Mouse (Mus musculus): Measurements from ENCODE around the gene Emilin1.

The Emilin1 gene

DNA sequence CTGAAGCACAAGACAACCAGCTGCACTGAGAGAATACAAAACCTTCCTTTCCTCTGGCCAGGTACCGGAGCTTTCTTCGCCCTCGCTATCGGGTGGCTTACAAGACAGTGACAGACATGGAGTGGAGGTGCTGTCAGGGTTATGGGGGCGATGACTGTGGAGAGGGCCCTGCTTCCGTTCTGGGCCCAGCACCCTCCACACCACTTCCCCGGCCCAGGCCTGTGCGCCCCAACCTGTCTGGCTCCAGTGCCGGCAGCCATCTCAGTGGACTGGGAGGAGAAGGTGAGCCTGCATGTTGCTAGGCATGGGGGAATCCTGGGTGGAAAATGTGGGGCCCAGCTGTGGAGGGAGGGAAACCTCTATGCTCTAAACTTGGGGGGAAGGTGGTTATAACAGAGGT lies 2.3 kb downstream of the Emilin1 start:
- Histone ChIP-seq H3K36me3 (ENCODE audit: control insufficient read depth, insufficient read depth, low read length, poor library complexity, severe bottlenecking) (no peaks in the 10 kb centered on the region), H3K27me3 (ENCODE audit: control insufficient read depth, insufficient read depth, low read length, poor library complexity, severe bottlenecking) (no peaks in the 10 kb centered on the region)
- no peak for DNase-seq (ENCODE audit: low read depth, low spot score)

- DNase-seq (ENCODE audit: low read depth, low spot score): peak; percentile 76
- Histone ChIP-seq H3K27me3 (ENCODE audit: control insufficient read depth, insufficient read depth, low read length, poor library complexity, severe bottlenecking) (no peaks in the 10 kb centered on the region), H3K36me3 (ENCODE audit: control insufficient read depth, insufficient read depth, low read length, poor library complexity, severe bottlenecking) (no peaks in the 10 kb centered on the region)
Measured at GRCm38 (mm10) chr5:30915974-30916433, 2.8 kb downstream of the Emilin1 start.

DNA sequence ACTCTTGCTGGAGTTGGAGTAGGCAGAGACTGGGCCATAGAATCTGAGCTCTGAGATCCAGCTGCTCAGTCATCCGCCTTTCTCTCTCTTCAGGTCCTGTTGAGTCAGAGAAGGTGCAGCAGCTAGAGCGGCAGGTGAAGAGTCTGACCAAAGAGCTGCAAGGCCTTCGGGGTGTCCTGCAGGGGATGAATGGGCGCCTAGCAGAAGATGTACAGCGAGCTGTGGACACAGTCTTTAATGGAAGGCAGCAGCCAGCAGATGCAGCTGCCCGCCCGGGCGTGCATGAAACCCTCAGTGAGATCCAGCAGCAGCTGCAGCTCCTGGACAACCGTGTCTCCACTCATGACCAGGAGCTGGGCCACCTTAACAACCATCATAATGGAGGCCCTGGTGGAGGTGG lies 3.6 kb downstream of the Emilin1 start:
- DNase-seq (ENCODE audit: low read depth, low spot score): no peak
- H3K27me3 ChIP-seq (ENCODE audit: control insufficient read depth, insufficient read depth, low read length, poor library complexity, severe bottlenecking): no peaks in the 10 kb centered on the region

DNA sequence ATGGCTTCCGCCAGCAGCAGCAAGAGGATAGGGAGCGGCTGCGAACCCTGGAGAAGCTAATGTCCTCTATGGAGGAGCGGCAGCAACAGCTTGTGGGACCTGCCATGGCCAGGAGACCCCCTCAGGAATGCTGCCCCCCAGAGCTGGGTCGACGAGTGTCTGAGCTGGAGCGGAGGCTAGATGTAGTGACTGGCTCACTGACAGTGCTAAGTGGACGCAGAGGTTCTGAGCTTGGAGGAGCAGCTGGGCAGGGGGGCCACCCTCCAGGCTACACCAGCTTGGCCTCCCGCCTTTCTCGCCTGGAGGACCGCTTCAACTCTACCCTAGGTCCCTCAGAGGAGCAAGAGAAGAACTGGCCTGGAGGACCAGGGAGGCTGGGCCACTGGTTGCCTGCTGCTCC lies 4.1 kb downstream of the Emilin1 start:
- no peak for DNase-seq (ENCODE audit: low read depth, low spot score)
- H3K36me3 ChIP-seq (ENCODE audit: control insufficient read depth, insufficient read depth, low read length, poor library complexity, severe bottlenecking): no peaks in the 10 kb centered on the region

More for the DNA sequence above, 3.6 kb downstream of the Emilin1 start:
- H3K36me3 ChIP-seq (ENCODE audit: control insufficient read depth, insufficient read depth, low read length, poor library complexity, severe bottlenecking): no peaks in the 10 kb centered on the region

DNA sequence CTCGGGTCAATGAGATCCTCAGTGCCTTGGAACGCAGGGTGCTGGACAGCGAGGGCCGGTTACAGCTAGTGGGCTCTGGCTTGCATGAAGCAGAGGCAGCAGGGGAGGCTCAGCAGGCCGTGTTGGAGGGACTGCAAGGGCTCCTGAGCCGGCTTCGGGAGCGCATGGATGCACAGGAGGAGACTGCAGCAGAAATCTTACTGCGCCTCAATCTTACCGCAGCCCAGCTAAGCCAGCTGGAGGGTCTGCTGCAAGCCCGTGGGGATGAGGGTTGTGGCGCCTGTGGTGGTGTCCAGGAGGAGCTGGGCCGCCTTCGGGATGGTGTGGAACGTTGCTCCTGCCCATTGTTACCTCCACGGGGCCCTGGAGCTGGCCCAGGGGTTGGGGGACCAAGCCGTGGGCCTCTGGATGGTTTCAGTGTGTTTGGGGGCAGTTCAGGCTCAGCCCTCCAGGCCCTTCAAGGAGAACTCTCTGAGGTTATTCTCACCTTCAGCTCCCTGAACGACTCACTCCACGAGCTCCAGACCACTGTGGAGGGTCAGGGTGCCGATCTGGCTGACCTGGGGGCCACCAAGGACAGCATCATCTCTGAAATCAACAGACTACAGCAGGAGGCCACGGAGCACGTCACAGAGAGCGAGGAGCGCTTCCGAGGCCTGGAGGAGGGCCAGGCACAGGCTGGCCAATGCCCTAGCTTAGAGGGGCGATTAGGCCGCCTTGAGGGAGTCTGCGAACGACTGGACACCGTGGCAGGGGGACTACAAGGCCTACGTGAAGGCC lies 4.9 kb downstream of the Emilin1 start:
- no peaks in the 10 kb centered on the region for H3K27me3 ChIP-seq (ENCODE audit: control insufficient read depth, insufficient read depth, low read length, poor library complexity, severe bottlenecking)
- no peaks in the 10 kb centered on the region for H3K36me3 ChIP-seq (ENCODE audit: control insufficient read depth, insufficient read depth, low read length, poor library complexity, severe bottlenecking)
- DNase-seq (ENCODE audit: low read depth, low spot score): no peak

More for the DNA sequence above, 4.1 kb downstream of the Emilin1 start:
- no peaks in the 10 kb centered on the region for H3K27me3 ChIP-seq (ENCODE audit: control insufficient read depth, insufficient read depth, low read length, poor library complexity, severe bottlenecking)

- no peak for DNase-seq (ENCODE audit: low read depth, low spot score)
- no peaks in the 10 kb centered on the region for H3K36me3 ChIP-seq (ENCODE audit: control insufficient read depth, insufficient read depth, low read length, poor library complexity, severe bottlenecking)
- H3K27me3 ChIP-seq (ENCODE audit: control insufficient read depth, insufficient read depth, low read length, poor library complexity, severe bottlenecking): no peaks in the 10 kb centered on the region
Measured at GRCm38 (mm10) chr5:30918691-30919090, 5.5 kb downstream of the Emilin1 start.

DNA sequence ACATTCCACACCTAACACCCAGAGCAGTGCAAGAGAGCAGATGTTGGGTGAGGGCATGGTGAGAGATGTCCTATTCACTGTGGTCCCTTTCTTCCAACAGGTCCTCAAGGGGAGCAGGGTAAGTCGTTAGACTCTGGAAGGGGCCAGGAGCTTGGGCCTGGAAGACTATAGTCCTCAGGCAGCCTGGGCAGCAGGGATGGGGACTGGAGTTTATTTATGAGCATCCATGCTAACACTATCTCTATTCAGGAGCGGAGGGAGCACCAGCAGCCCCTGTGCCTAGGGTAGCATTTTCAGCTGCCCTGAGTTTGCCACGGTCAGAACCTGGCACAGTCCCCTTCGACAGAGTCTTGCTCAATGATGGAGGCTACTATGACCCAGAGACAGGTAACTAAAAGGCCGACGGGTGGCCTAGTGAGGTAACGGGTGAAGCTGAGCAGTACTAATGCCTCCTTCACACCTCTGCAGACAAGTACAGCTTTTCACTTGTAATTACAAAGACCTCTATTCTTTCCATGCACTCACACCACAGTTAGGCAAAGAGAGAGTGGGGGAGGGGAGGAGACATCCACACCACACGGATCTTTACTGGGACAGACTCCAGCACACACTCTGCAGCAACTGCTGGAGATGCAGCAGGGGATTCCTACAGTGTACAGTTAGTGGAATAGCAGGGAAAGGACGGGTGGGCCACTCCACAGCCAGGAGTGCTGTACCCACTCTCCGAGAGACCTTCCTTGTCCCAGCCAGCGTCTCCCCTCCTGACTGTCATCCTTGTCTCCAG lies 6.8 kb downstream of the Emilin1 start:
- no peak for DNase-seq (ENCODE audit: low read depth, low spot score)
- Histone ChIP-seq H3K36me3 (ENCODE audit: control insufficient read depth, insufficient read depth, low read length, poor library complexity, severe bottlenecking) (no peaks in the 10 kb centered on the region), H3K27me3 (ENCODE audit: control insufficient read depth, insufficient read depth, low read length, poor library complexity, severe bottlenecking) (no peaks in the 10 kb centered on the region)

DNA sequence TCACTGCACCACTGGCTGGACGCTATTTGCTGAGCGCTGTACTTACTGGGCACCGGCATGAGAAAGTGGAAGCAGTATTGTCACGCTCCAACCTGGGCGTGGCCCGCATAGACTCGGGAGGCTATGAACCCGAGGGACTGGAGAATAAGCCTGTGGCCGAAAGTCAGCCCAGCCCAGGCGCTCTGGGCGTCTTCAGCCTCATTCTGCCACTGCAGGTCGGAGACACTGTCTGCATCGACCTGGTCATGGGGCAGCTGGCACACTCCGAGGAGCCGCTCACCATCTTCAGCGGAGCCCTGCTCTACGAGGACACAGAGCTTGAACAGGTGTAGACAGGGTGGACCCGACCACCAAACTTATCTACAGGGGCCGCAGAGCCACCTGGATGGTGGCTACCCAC lies 7.4 kb downstream of the Emilin1 start:
- H3K36me3 ChIP-seq (ENCODE audit: control insufficient read depth, insufficient read depth, low read length, poor library complexity, severe bottlenecking): no peaks in the 10 kb centered on the region
- no peak for DNase-seq (ENCODE audit: low read depth, low spot score)
- no peaks in the 10 kb centered on the region for H3K27me3 ChIP-seq (ENCODE audit: control insufficient read depth, insufficient read depth, low read length, poor library complexity, severe bottlenecking)

DNA sequence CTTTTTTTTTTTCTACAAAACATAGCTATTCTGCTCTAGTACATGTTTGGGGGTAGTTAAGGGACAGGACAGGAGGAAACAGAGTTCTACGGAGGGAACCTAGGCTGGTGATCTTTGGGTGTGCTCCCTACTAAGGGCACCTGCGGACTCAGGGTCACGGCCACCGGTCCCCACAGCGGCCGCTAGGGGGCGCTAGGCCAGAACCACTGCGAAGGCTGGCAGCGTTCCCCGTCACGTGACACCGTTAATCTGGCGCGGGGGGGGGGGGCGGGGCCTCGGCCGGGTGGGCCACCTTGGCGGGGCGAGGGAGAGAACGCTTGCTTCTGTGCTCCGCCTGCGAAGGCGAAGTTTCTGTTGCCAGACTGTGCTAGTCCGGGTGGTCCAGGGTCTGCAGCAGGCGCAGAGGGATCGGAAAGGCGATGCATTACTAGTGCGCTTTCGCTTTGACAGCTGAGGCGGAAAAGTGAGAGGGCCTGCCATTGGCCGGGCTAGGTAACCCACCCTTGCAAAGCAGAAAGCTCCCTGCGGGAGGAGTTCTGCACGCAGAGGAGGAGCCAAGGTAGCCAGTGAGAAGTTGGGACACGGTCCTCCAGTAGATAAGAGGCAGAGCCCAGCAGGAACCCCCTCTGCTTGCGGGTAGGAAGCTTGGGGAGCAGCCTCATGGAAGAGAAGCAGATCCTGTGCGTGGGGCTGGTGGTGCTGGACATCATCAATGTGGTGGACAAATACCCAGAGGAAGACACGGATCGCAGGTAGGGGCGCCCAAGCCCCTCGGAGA lies 8.2 kb downstream of the Emilin1 start, which contains the start of gene Khk:
Gene Khk (plus strand): TSS at position 176 of the 778 bp plus-strand sequence.
- Histone ChIP-seq H3K27me3 (ENCODE audit: control insufficient read depth, insufficient read depth, low read length, poor library complexity, severe bottlenecking) (no peaks in the 10 kb centered on the region), H3K36me3 (ENCODE audit: control insufficient read depth, insufficient read depth, low read length, poor library complexity, severe bottlenecking) (no peaks in the 10 kb centered on the region)
- peak; percentile 96 for DNase-seq (ENCODE audit: low read depth, low spot score)

GRCm38 (mm10) chr5:30922581-30923041 lies 9.4 kb downstream of the Emilin1 start:
- DNase-seq (ENCODE audit: low read depth, low spot score): no peak

DNA sequence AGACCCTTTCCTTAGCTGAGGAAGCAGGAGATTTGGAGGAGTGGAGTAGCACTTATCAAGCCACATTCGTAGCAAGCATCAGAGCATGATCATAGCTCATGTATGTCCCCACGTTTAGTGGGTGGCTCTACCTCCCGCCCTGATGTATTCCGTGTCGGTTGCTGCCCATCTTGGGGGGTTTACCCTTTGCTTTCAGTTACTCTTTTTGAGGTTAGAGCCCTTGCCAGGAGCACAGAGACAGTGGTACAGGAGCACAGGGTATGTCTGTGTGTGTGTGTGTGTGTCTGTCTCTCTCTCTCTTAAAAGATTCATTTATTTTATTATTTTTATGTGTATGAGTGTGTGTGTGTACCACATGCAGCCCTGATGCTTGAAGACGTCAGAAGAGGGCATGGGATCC lies 9.9 kb downstream of the Emilin1 start:
- H3K27me3 ChIP-seq (ENCODE audit: control insufficient read depth, insufficient read depth, low read length, poor library complexity, severe bottlenecking): no peaks in the 10 kb centered on the region
- no peaks in the 10 kb centered on the region for H3K36me3 ChIP-seq (ENCODE audit: control insufficient read depth, insufficient read depth, low read length, poor library complexity, severe bottlenecking)
- DNase-seq (ENCODE audit: low read depth, low spot score): no peak

More at GRCm38 (mm10) chr5:30922581-30923041, 9.4 kb downstream of the Emilin1 start:
- H3K27me3 ChIP-seq (ENCODE audit: control insufficient read depth, insufficient read depth, low read length, poor library complexity, severe bottlenecking): no peaks in the 10 kb centered on the region
- H3K36me3 ChIP-seq (ENCODE audit: control insufficient read depth, insufficient read depth, low read length, poor library complexity, severe bottlenecking): no peaks in the 10 kb centered on the region

DNA sequence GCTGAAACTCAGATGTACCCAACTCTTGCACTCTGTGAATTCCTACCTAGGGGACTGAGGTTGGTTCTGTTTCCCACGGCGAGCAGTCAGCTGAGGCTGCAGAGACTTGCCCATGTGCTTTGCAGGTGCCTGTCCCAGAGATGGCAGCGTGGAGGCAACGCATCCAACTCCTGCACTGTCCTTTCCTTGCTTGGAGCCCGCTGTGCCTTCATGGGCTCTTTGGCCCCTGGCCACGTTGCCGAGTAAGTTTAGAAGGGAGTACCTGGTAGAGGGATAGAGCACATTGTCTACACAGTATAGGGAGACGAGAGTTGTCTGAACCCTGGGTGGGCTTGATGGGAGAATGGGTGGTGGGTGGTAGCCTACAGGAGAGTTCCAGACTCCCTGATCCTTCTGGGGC lies 11.4 kb downstream of the Emilin1 start:
- no peak for DNase-seq (ENCODE audit: low read depth, low spot score)
- Histone ChIP-seq H3K27me3 (ENCODE audit: control insufficient read depth, insufficient read depth, low read length, poor library complexity, severe bottlenecking) (no peaks in the 10 kb centered on the region), H3K36me3 (ENCODE audit: control insufficient read depth, insufficient read depth, low read length, poor library complexity, severe bottlenecking) (no peaks in the 10 kb centered on the region)

- H3K36me3 ChIP-seq (ENCODE audit: control insufficient read depth, insufficient read depth, low read length, poor library complexity, severe bottlenecking): no peaks in the 10 kb centered on the region
- H3K27me3 ChIP-seq (ENCODE audit: control insufficient read depth, insufficient read depth, low read length, poor library complexity, severe bottlenecking): no peaks in the 10 kb centered on the region
- DNase-seq (ENCODE audit: low read depth, low spot score): no peak
Measured at GRCm38 (mm10) chr5:30925217-30925616, 12.0 kb downstream of the Emilin1 start.

DNA sequence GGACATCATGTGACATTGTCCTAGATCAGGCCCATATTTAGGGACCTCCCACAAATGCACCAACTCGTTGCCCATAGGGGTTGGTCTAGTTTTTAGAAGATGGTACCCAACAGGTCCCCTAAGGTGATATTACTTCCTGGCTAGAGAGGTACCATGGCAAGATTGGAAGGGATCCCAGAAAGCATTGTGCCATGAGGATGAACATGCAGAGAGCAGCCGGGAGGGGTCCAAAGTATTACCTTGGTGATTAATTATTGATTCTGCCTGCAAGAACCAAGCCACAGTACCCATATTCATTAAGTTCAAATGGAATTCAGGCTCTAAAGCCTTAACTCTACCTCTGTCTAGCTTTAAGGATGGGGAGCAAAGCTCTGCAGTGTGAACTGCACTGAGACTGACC lies 12.9 kb downstream of the Emilin1 start:
- no peak for DNase-seq (ENCODE audit: low read depth, low spot score)
- H3K27me3 ChIP-seq (ENCODE audit: control insufficient read depth, insufficient read depth, low read length, poor library complexity, severe bottlenecking): no peaks in the 10 kb centered on the region
- no peaks in the 10 kb centered on the region for H3K36me3 ChIP-seq (ENCODE audit: control insufficient read depth, insufficient read depth, low read length, poor library complexity, severe bottlenecking)
